Mouse (Mus musculus): Measurements from ENCODE around the gene Gal3st4. TPM values are rescaled to one million over a fixed set of nuclear protein-coding genes. Genes with fewer than 3 reads are reported as not detected.
"Not testable (repeated sequence)": the region's sequence is repeated elsewhere in the genome, so short reads cannot be mapped to it uniquely, and the experiment has no call there.

Gal3st4 gene
- total RNA-seq, 2 experiments from 2014 or later = 0.58 TPM; not detected in 1

GRCm38 (mm10) chr5:138222111-138222510 is 50.5 kb downstream of the Gal3st4 start:
- DNase-seq (ENCODE audit: low spot score in 2 of 2) = peak; percentile 92

GRCm38 (mm10) chr5:138219864-138220263 is 52.8 kb downstream of the Gal3st4 start:
- no peak for DNase-seq (ENCODE audit: low spot score in 2 of 2)

DNA sequence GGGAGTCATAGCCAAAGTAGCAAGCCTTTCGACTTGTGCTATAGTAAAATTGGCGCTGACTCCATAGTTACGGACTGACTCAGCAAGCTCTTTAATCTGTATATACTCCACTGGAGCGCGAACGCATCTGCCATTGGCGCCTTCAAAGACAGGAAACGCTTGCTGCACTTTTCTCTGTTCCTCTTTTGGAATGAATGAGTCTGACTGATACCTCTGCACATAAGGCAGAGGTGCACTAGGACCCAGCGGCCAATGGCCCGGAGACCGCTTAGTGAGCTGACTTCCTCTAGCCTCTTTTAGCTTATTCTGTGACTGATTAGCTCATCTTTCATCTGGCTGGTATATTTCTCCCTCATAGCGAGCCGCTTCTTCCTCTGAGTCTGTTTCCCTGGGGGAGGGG is 56.0 kb downstream of the Gal3st4 start:
- DNase-seq (ENCODE audit: low spot score in 2 of 2) = not testable (repeated sequence)

Other genes starting within 250 kb of the Gal3st4 start
- not detected for gene Smok3c, start 219.6 kb downstream of the Gal3st4 start, total RNA-seq (2021)
- gene Zkscan1, start 187.8 kb downstream of the Gal3st4 start, total RNA-seq (2021) = 10 to 100 TPM; 30.9 to 37.9 TPM
- 10 to 100 TPM; 13.4 to 15.3 TPM for gene Zscan21, start 155.9 kb downstream of the Gal3st4 start, total RNA-seq (2021)
- 10 to 100 TPM; 10.1 to 10.9 TPM for gene Zfp113, start 117.1 kb downstream of the Gal3st4 start, total RNA-seq (2021)
- 100 to 1,000 TPM; 130 to 145 TPM for gene Cops6, start 111.8 kb downstream of the Gal3st4 start, total RNA-seq (2021)
- gene Ap4m1, start 100.8 kb downstream of the Gal3st4 start, total RNA-seq (2021) = 10 to 100 TPM; 15.9 to 18.5 TPM
- 10 to 100 TPM; 17.3 to 28.1 TPM for gene Mcm7, start 100.4 kb downstream of the Gal3st4 start, total RNA-seq (2021)
- 10 to 100 TPM; 40.6 to 41.6 TPM for gene Taf6, start 85.4 kb downstream of the Gal3st4 start, total RNA-seq (2021)
- 10 to 100 TPM; 21.6 to 25.3 TPM for gene Cnpy4, start 85.4 kb downstream of the Gal3st4 start, total RNA-seq (2021)
- gene Mblac1, start 78.5 kb downstream of the Gal3st4 start, total RNA-seq (2021) = 1 to 10 TPM; 6.4 to 9.0 TPM
- under 1 TPM in 1 of 2 experiments, not detected in 1; 0.48 TPM for gene Nxpe5, start 46.9 kb downstream of the Gal3st4 start, total RNA-seq (2021)
- 10 to 100 TPM; 80.1 to 80.3 TPM for gene Lamtor4, start 17.4 kb downstream of the Gal3st4 start, total RNA-seq (2021)
- 10 to 100 TPM; 27.7 to 30.1 TPM for gene BC037034, start 8.8 kb downstream of the Gal3st4 start, total RNA-seq (2021)
- gene Gm43720, start 7.1 kb upstream of the Gal3st4 start, total RNA-seq (2021) = not detected
- under 1 TPM; 0.51 to 0.89 TPM for gene Gpc2, start 7.2 kb upstream of the Gal3st4 start, total RNA-seq (2021)
- under 1 TPM in 1 of 2 experiments, not detected in 1; 0.13 TPM for gene Stag3, start 7.4 kb upstream of the Gal3st4 start, total RNA-seq (2021)
- gene Pvrig, start 69.1 kb upstream of the Gal3st4 start, total RNA-seq (2021) = under 1 TPM in 1 of 2 experiments, not detected in 1; 0.64 TPM
- gene Zfp157, start 168.6 kb upstream of the Gal3st4 start, total RNA-seq (2021) = 1 to 10 TPM; 4.7 to 8.1 TPM